12 mouse cellular contexts compared by ENCODE assay signal in the genomic region with DNA sequence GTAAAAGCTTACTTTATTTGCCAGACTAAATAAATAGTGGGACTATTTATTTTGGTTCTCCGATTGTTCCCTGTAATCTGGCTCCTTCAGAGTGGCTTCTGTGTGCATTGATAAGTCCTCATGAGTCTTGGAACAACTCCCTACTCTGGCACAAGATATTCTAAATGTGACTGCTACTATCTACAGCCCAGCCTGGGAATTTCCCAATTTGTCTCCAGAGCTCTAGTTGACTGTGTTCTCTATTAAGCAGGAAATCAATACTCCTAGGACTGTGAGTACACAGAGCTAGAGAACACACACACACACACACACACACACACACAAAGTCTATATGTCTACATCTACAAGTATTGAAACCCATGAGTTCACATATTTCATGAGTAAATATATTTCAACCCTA.
"Had no signal": no experiment of that assay in that cellular context is flagged by ENCODE, and none has a peak within 500 bp of the region (broad histone marks: within the 10 kb centered on the region; RNA-seq: fewer than 3 reads in every experiment).

No protein-coding gene starts in this region.

- H3K4me2 ChIP-seq: midbrain, embryonic 13.5 days had no signal

- H3K36me3 ChIP-seq: limb, embryonic 10.5 days; midbrain, embryonic 13.5 days had no signal

- H3K9me3 ChIP-seq: midbrain, embryonic 13.5 days had no signal

- H3K9ac ChIP-seq: midbrain, embryonic 13.5 days had no signal

- H3K27ac ChIP-seq: left cerebral cortex, adult 2 months; limb, embryonic 10.5 days; midbrain, embryonic 13.5 days had no signal

- H3K4me1 ChIP-seq: limb, embryonic 10.5 days; midbrain, embryonic 13.5 days had no signal

- ATAC-seq: lung, postnatal 0 days; midbrain, embryonic 13.5 days had no signal

- H3K4me3 ChIP-seq: left cerebral cortex, adult 2 months; limb, embryonic 10.5 days; midbrain, embryonic 13.5 days had no signal

- DNase-seq: kidney, adult 8-10 months; kidney, postnatal 25 days; lung, adult 2 months; lung, postnatal 36 days; right cerebral cortex, adult 18-20 months; right cerebral cortex, postnatal 25 days; thymus, adult 18-20 months; thymus, postnatal 14 days had no signal

- H3K27me3 ChIP-seq: midbrain, embryonic 13.5 days had no signal
